Comparison of ENCODE assay signal across 29 mouse cellular contexts in the genomic region with DNA sequence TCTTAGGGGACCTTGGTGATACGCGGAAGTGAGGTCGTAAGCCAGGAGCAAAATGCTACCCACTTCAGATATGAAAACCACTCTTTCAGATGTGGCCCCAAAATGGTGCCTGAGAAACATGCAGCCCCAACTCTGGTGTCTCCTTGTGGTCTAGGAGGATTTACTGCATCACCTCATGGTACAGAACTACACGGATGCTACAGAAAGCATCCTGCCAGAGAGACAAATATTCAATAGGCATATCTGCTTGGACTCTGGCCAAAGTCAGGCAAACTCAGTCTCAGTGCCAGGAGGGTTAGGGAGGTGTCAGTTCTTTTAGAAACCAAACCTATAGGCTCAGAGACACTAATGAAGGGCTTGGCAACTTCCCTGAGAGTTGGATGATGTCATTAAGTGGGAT.
"Had no signal": no experiment of that assay in that cellular context is flagged by ENCODE, and none has a peak within 500 bp of the region (broad histone marks: within the 10 kb centered on the region; RNA-seq: fewer than 3 reads in every experiment).

No protein-coding gene starts in this region.

- H3K4me3 ChIP-seq: heart, embryonic 12.5 days; heart, embryonic 13.5 days; heart, embryonic 15.5 days; hindbrain, embryonic 10.5 days; hindbrain, embryonic 12.5 days; hindbrain, embryonic 13.5 days; hindbrain, embryonic 15.5 days; intestine, embryonic 15.5 days; kidney, embryonic 15.5 days; layer of hippocampus, adult 2 months; left cerebral cortex, adult 2 months had no signal

- H3K27me3 ChIP-seq: heart, embryonic 12.5 days; heart, embryonic 13.5 days; heart, embryonic 15.5 days; hindbrain, embryonic 12.5 days; hindbrain, embryonic 13.5 days; hindbrain, embryonic 15.5 days; intestine, embryonic 15.5 days had no signal

- H3K36me3 ChIP-seq: heart, embryonic 12.5 days; heart, embryonic 13.5 days; heart, embryonic 15.5 days; hindbrain, embryonic 10.5 days; hindbrain, embryonic 12.5 days; hindbrain, embryonic 13.5 days; hindbrain, embryonic 15.5 days; intestine, embryonic 15.5 days; kidney, embryonic 15.5 days had no signal

- H3K4me1 ChIP-seq: heart, embryonic 15.5 days; intestine, embryonic 15.5 days had no signal

- H3K27ac ChIP-seq: heart, embryonic 13.5 days; heart, embryonic 15.5 days; hindbrain, embryonic 10.5 days; hindbrain, embryonic 12.5 days; hindbrain, embryonic 13.5 days; hindbrain, embryonic 14.5 days; hindbrain, embryonic 15.5 days; hindbrain, postnatal 0 days; intestine, embryonic 15.5 days; kidney, embryonic 15.5 days; kidney, postnatal 0 days; layer of hippocampus, adult 2 months; left cerebral cortex, adult 2 months had no signal

- DNase-seq: heart, postnatal 14 days; heart, postnatal 36 days; heart, postnatal 4 days; kidney, adult 11 months; kidney, adult 18-20 months; kidney, adult 2 months; kidney, adult 8-10 months; kidney, adult 9 months; kidney, postnatal 10 days; kidney, postnatal 14 days; kidney, postnatal 25 days; kidney, postnatal 36 days; kidney, postnatal 4 days; layer of hippocampus, adult 9-11 months; layer of hippocampus, postnatal 36 days had no signal

- H3K9me3 ChIP-seq: heart, embryonic 12.5 days; heart, embryonic 13.5 days; heart, embryonic 15.5 days; hindbrain, embryonic 10.5 days; hindbrain, embryonic 12.5 days; hindbrain, embryonic 13.5 days; hindbrain, embryonic 15.5 days; intestine, embryonic 15.5 days; kidney, embryonic 15.5 days had no signal
